Mouse (Mus musculus) layer of hippocampus, adult 2 months (tissue): Measurements from ENCODE around the gene Gm572. TPM values are rescaled to one million over a fixed set of nuclear protein-coding genes. Genes with fewer than 3 reads are reported as not detected.

ENCODE experiments used
- DNase-seq, 2 experiments: peaks; one replicate each; pipeline ENCODE4 v3.0.0; 2022; ENCODE audit warnings: low spot score in 2 of 2
- H3K27ac ChIP-seq: fragments of 200-600 bp; 2 replicates; pipeline ENCODE4 v1.8.1; 2022
- H3K4me3 ChIP-seq: fragments of 200-600 bp; 2 replicates; pipeline ENCODE4 v1.8.1; 2022; ENCODE audit warnings: mild to moderate bottlenecking
- CTCF ChIP-seq: fragments of 200-600 bp; conservative IDR thresholded peaks from 2 replicates; pipeline ENCODE4 v1.8.1; 2022; ENCODE audit warnings: antibody characterized with exemption, mild to moderate bottlenecking, moderate library complexity
- total RNA-seq, 2 experiments: library from RNA; stranded (reverse); gene quantifications; 2 replicates each; pipeline ENCODE4 v1.2.3; 2021

Gm572 gene
- total RNA-seq, 2 experiments from 2014 or later, result not detected

GRCm38 (mm10) chr4:148682961-148683360 lies 39.8 kb downstream of the Gm572 start:
- DNase-seq, result no peak
- no peak for TF ChIP-seq CTCF
- no peak overlapping the region for H3K27ac ChIP-seq
- no peak overlapping the region for H3K4me3 ChIP-seq

DNA sequence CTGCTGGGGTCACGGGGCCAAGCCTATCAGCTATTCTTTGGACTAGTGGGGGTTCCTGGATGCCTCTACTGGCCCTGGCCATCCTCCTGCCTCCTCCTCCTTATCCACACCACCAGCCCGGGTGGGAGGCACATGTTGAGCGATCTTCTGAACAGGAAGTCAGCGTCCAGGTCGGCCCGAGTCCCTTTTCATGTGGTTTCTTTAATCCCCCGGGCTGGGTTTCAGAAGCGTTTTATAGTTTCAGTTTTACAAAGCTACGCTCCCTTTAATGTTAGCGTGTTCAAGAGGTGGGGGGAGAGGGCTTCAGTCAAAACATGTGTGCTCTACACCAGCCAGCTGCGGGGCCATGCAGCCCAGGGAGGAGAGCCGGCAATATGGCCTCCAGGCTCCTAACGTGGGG lies 40.4 kb downstream of the Gm572 start:
- Histone ChIP-seq H3K4me3 (no peak overlapping the region), H3K27ac (no peak overlapping the region)
- no peak for DNase-seq
- no peak for TF ChIP-seq CTCF

- Histone ChIP-seq H3K27ac (no peak overlapping the region), H3K4me3 (no peak overlapping the region)
- no peak for DNase-seq
- TF ChIP-seq CTCF, result no peak
These were observed 43.4 kb downstream of the Gm572 start for GRCm38 (mm10) chr4:148686491-148686941.

- Histone ChIP-seq H3K4me3 (no peak overlapping the region), H3K27ac (no peak overlapping the region)
- no peak for DNase-seq
- no peak for TF ChIP-seq CTCF
These were observed 45.0 kb downstream of the Gm572 start for GRCm38 (mm10) chr4:148688091-148688490.

- TF ChIP-seq CTCF, result no peak
- no peak overlapping the region for H3K4me3 ChIP-seq
- no peak for DNase-seq
- H3K27ac ChIP-seq, result no peak overlapping the region
These were observed 48.1 kb downstream of the Gm572 start for GRCm38 (mm10) chr4:148691185-148691584.

DNA sequence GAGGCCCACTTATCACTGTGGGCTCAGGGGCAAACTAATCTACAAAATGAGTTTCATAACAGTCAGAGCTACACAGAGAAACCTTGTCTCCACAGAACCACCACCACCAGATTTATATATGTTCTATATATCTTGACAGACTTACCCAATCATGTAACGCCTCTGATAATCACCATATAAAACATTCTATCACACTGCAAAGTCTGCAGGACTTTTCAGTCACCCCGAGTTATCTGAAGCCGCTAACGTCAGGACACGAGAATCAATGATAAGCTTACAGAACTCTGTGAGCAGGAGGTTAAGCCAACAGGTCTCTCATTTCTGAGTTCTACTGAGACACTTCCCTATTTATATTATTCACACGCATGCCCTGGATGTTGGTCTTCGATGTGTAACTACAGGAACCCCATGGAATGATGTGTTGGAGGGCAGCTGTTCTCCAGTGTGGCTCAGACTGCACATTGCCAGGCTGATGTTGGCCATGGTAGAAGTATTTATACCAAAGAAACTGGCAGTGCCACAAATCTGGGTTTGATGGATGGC lies 50.4 kb downstream of the Gm572 start:
- DNase-seq, result no peak

DNA sequence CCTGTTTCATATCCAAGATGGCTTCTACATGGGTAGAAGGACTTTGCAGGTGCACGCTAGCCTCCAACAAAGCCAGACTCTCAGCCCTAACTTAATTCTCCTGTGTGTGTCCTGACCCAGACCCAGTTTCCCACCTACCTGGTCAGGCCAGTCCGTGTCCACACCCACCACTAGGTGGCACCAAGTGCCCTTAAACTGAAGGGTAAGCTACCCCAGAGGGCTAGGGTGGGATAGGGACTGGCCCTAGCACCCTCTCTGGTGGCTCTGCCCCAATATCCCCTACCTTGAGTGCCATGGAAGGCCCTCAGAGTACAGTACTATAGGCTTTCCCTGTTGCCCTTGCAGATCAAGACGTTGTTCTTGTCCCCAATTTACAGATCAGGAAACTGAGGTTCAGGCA lies 61.6 kb downstream of the Gm572 start:
- H3K4me3 ChIP-seq, result no peak overlapping the region
- peak in 1 of 2 experiments; percentile 53 for DNase-seq
- no peak overlapping the region for H3K27ac ChIP-seq
- peak; percentile 85 for TF ChIP-seq CTCF

More for the DNA sequence above, 50.4 kb downstream of the Gm572 start:
- Histone ChIP-seq H3K27ac (no peak overlapping the region), H3K4me3 (no peak overlapping the region)
- no peak for TF ChIP-seq CTCF

DNA sequence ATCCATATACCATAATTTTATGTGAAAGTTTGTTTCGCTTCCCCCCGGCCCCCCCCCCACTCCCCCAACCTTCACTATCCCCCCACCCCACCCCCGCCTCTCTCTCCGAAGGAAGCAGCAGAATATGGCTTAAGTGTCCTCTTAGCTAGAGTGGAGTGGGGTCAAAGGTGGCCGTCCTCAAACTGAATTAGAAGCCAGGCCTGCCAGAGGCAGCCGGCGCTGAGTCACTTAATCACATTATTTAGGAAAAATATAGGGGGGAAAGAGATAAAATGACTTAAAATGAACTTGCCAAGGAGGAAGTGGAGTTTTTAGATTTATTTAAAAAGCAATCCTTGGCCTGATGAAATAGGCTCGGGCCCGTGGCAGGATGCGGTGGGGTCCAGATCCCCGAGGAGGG lies 65.7 kb downstream of the Gm572 start:
- TF ChIP-seq CTCF, result no peak
- no peak overlapping the region for H3K4me3 ChIP-seq
- no peak overlapping the region for H3K27ac ChIP-seq
- DNase-seq, result no peak

- Histone ChIP-seq H3K27ac (no peak overlapping the region), H3K4me3 (no peak overlapping the region)
- DNase-seq, result no peak
- no peak for TF ChIP-seq CTCF
These were observed 67.3 kb downstream of the Gm572 start for GRCm38 (mm10) chr4:148710446-148710845.

DNA sequence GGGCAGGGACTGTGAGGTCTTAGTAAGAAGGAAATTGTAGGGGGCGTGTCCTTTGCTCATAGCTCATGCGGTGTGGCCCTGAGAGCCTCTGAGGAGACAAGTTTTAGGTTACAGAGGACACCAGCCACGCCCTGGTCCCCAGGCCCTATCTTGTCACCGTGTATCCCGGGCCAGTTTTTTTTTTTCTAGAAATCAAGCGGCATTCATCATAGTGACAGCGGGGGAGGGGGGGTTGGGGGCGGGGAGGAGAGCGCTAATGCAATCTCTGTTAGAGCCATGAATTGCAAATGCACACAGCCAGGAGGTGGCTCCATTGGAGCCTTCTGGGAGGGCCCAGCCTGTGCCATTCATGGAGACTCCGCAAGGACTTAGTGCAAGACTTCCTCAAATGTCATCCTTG lies 68.2 kb downstream of the Gm572 start:
- TF ChIP-seq CTCF, result no peak
- Histone ChIP-seq H3K4me3 (no peak overlapping the region), H3K27ac (no peak overlapping the region)
- no peak for DNase-seq

- no peak for TF ChIP-seq CTCF
- Histone ChIP-seq H3K27ac (no peak overlapping the region), H3K4me3 (no peak overlapping the region)
- DNase-seq, result no peak
These were observed 69.5 kb downstream of the Gm572 start for GRCm38 (mm10) chr4:148712632-148713031.

GRCm38 (mm10) chr4:148714064-148714463 lies 70.9 kb downstream of the Gm572 start:
- TF ChIP-seq CTCF, result no peak
- Histone ChIP-seq H3K27ac (no peak overlapping the region), H3K4me3 (no peak overlapping the region)
- no peak for DNase-seq

- TF ChIP-seq CTCF, result no peak
- no peak for DNase-seq
These were observed 71.6 kb downstream of the Gm572 start for GRCm38 (mm10) chr4:148714739-148715138.

GRCm38 (mm10) chr4:148715396-148715795 lies 72.3 kb downstream of the Gm572 start:
- no peak for DNase-seq
- peak; percentile 40 for TF ChIP-seq CTCF
- no peak overlapping the region for H3K4me3 ChIP-seq
- no peak overlapping the region for H3K27ac ChIP-seq

More at GRCm38 (mm10) chr4:148714739-148715138, 71.6 kb downstream of the Gm572 start:
- H3K4me3 ChIP-seq, result no peak overlapping the region
- H3K27ac ChIP-seq, result no peak overlapping the region

Other genes with a start within 250 kb of the Gm572 start
- gene Ubiad1, start 198.5 kb upstream of the Gm572 start, total RNA-seq, result 1 to 10 TPM; 8.1 to 8.7 TPM
- 100 to 1,000 TPM in 1 of 2 experiments, 10 to 100 TPM in 1; 95.2 to 100 TPM for gene Mtor, start 194.7 kb upstream of the Gm572 start, total RNA-seq
- under 1 TPM; 0.22 to 0.38 TPM for gene Angptl7, start 142.9 kb upstream of the Gm572 start, total RNA-seq
- 10 to 100 TPM; 49.0 to 56.8 TPM for gene Exosc10, start 84.9 kb upstream of the Gm572 start, total RNA-seq
- gene Srm, start 51.8 kb upstream of the Gm572 start, total RNA-seq, result 10 to 100 TPM; 68.1 to 70.2 TPM
- 1 to 10 TPM; 3.8 to 5.4 TPM for gene Masp2, start 40.8 kb upstream of the Gm572 start, total RNA-seq
- gene Tardbp, start 16.3 kb upstream of the Gm572 start, total RNA-seq, result 100 to 1,000 TPM; 233 to 237 TPM
- under 1 TPM; 0.34 to 0.56 TPM for gene Casz1, start 161.1 kb downstream of the Gm572 start, total RNA-seq